Mouse (Mus musculus): ENCODE measurements at regions not wholly inside any gene's neighbourhood (a gene's known extent, or its start where the extent isn't known, plus 50 kb on each side); places are given as distances from the start of the nearest gene placed in this dataset.

GRCm38 (mm10) chr4:105956516-105956915, 166.8 kb downstream of the Gm12728 start:
- TF ChIP-seq CTCF (IDR thresholded peaks at IDR 0.05), result no peak
- DNase-seq, result no peak
- H3K27ac ChIP-seq, result no peak overlapping the region
- intact Hi-C loops (cut with DNase I), result no loop called here
- no peak overlapping the region for H3K4me3 ChIP-seq

DNA sequence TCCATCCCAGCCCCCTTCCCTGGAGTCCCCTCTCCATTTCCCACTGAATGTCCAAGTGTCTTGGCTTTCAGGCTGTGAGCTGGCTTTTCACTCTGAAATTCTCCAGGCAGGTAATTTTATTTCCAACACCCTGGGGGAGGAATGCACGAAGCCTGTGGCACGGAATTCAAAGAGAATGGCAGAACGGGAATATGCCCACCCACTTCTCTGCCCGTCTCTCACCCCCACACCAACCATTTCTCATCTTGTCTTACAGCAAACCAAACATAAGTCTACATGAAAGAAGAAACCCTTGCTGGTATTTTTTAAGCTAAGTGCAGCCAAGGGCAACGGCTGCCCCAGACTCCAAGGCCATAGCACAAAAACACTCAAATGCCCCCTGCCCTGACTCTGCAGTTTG, 168.7 kb downstream of the Gm12728 start:
- DNase-seq, result no peak
- TF ChIP-seq CTCF (IDR thresholded peaks at IDR 0.05), result no peak
- H3K4me3 ChIP-seq, result no peak overlapping the region
- intact Hi-C loops (cut with DNase I), result no loop called here
- no peak overlapping the region for H3K27ac ChIP-seq

DNA sequence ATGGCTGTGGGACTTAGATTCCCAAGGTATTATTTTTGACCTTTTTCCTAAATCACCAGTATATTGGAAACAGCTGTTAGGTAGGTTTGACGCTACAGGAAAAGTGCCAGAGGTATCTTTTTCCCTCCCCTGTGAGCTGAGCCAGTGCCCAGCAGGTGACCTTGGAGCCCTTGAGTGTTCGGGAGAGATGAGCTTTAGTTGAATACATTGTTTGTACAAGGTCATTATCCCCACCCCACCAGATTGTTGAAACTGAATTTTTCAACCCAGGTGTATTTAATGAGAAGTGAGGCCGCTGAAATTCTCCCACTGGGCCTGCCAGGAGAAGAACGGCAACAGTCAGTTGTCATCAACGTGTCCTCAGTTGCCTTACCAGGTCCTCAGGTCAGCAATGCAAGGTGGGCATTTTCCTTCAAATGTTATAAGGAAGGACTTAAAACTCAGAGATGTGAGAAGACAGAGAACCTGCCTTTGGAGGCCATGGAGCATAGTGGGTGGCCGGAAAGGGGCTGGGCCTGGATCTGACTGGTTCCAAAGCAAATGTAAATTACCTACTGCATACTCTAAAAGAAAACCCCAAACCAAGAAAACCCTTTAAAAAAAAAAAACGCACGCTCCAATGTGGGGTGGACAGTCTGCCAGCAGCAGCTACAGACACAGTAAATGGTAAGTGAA, 172.2 kb downstream of the Gm12728 start:
- DNase-seq, result no peak
- intact Hi-C loops (cut with DNase I), result no loop called here
- no peak for TF ChIP-seq CTCF (IDR thresholded peaks at IDR 0.05)
- Histone ChIP-seq H3K4me3 (no peak overlapping the region), H3K27ac (no peak overlapping the region)

DNA sequence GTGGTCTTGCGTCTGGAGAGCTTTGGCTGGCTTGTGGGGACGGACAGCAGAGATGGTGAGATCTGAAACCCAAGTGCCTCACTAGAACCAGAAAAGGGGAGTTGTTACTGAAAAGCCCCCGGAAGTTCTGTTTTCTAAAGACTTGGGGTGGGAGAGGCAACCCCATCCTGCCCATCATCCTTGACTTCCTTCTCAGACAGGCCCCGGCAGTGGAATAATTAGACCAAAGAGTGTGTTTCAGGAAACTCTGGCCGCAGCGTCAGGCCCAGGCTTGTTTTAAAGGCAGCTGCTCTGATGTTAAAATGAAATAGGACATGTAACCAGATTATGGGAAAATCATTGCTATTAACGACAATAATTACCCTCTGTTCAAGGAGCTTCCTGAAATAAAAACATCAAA, 172.9 kb downstream of the Gm12728 start:
- no peak for TF ChIP-seq CTCF (IDR thresholded peaks at IDR 0.05)
- intact Hi-C loops (cut with DNase I), result no loop called here
- no peak for DNase-seq
- no peak overlapping the region for H3K27ac ChIP-seq
- no peak overlapping the region for H3K4me3 ChIP-seq

DNA sequence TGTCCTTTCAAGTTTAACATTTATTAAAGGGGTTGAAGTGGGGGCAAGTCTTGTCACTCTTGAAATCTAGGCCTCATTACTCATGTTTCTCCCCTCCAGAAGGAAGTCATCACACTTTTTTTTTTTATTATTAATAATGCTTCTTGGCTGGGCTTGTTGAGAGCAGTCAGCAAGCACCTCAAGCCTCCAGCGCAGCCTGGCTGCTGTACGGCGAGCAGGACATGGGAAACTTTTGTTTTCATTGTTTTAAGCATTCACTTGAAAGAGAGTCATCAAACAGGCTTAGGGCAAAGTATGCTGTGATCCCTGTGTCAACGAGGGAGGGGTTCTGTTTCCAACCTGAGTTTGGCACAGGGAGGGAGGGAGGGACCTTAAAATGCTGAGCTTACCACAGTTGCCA, 178.7 kb downstream of the Gm12728 start:
- intact Hi-C loops (cut with DNase I), result no loop called here
- no peak for TF ChIP-seq CTCF (IDR thresholded peaks at IDR 0.05)
- Histone ChIP-seq H3K4me3 (no peak overlapping the region), H3K27ac (0 out of 2 replicates have a peak overlapping the region, but pooled peaks have one; percentile 12)
- DNase-seq, result no peak

DNA sequence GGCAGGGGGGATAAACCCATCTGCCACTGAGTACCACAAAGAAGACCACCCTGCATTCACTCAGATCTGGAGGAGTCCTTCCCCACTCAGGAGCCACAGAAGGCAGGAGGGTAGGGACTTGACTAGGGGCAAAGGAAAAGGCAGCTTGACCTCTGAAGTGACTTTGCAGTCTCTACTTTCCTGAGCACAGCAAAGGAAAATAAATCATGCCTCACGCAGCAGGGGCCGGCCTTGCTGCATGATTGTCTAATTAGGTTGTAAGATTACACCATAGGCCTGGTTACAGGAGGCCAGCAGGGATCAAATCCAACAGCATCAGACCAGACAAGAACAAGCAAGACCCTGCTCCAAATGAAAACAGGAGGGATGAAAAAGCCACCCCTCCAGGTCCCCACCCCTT, 180.0 kb downstream of the Gm12728 start:
- intact Hi-C loops (cut with DNase I), result no loop called here
- TF ChIP-seq CTCF (IDR thresholded peaks at IDR 0.05), result no peak
- peak overlapping the region; percentile 35; the same call in 1 of the 2 replicates for H3K27ac ChIP-seq
- DNase-seq, result no peak
- no peak overlapping the region for H3K4me3 ChIP-seq

GRCm38 (mm10) chr4:105970056-105970455, 180.4 kb downstream of the Gm12728 start:
- TF ChIP-seq CTCF (IDR thresholded peaks at IDR 0.05), result no peak
- DNase-seq, result no peak
- peak overlapping the region; percentile 35; the same call in 1 of the 2 replicates for H3K27ac ChIP-seq
- intact Hi-C loops (cut with DNase I), result no loop called here
- H3K4me3 ChIP-seq, result no peak overlapping the region

GRCm38 (mm10) chr4:105972736-105973135, 183.1 kb downstream of the Gm12728 start:
- no peak for DNase-seq
- intact Hi-C loops (cut with DNase I), result no loop called here
- Histone ChIP-seq H3K27ac (no peak overlapping the region), H3K4me3 (no peak overlapping the region)
- no peak for TF ChIP-seq CTCF (IDR thresholded peaks at IDR 0.05)

DNA sequence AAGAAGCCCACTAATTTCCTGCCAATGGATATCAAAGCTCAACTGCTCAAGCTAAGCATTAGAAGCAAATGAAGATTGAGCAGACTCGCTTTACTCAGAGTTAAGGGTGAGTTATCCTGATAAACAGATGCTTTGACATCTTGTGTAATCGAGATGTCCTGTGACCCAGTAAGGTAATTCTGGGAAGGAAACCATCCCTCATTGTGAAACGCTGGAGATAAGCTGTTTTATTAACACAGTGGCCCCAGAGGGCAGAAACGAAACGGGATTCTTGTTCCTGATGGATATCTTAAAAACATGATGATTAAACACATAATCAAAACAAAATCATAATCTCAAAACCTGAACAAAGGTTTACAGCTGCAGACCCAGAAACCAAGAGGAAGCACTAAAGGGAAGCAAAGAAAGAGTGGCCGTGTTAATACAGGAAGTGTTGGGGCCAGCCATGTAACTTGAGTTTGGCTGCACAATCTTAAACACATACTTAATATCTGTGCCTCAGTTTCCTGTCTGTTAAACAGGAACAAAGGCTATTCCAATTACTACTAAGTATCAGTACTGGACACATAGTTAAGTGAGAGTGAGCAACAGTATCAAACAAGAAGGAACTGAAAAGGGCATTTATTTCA, 184.2 kb downstream of the Gm12728 start:
- Histone ChIP-seq H3K4me3 (no peak overlapping the region), H3K27ac (no peak overlapping the region)
- TF ChIP-seq CTCF (IDR thresholded peaks at IDR 0.05), result no peak
- intact Hi-C loops (cut with DNase I), result no loop called here
- no peak for DNase-seq

DNA sequence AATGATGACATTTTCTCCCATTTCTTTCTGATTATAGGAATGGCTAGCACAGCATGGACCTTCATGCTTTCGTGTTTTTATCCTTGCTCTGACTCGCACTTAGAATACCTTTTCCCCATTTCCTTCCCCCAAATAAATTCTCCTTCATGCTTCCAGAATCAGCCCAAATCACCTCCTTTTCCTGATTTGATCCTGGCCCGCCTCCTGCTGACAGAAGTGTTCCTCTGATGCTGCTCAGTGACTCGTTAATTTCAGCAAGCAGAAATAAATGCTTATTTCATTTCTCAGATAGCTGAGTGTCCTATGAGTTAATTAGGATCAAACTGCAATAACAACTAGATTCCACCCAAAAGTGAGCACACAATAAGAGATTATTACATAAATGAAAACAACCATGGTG, 185.3 kb downstream of the Gm12728 start:
- TF ChIP-seq CTCF (IDR thresholded peaks at IDR 0.05), result no peak
- no peak overlapping the region for H3K4me3 ChIP-seq
- no peak overlapping the region for H3K27ac ChIP-seq
- intact Hi-C loops (cut with DNase I), result no loop called here
- DNase-seq, result no peak

GRCm38 (mm10) chr4:105979048-105979447, 189.4 kb downstream of the Gm12728 start:
- no peak for TF ChIP-seq CTCF (IDR thresholded peaks at IDR 0.05)
- Histone ChIP-seq H3K4me3 (no peak overlapping the region), H3K27ac (no peak overlapping the region)
- DNase-seq, result no peak
- intact Hi-C loops (cut with DNase I), result no loop called here

- H3K4me3 ChIP-seq, result no peak overlapping the region
- H3K27ac ChIP-seq, result peak overlapping the region; percentile 58
- intact Hi-C loops (cut with DNase I), result no loop called here
- no peak for TF ChIP-seq CTCF (IDR thresholded peaks at IDR 0.05)
- no peak for DNase-seq
Measured at GRCm38 (mm10) chr4:105983018-105983417, 193.3 kb downstream of the Gm12728 start.

DNA sequence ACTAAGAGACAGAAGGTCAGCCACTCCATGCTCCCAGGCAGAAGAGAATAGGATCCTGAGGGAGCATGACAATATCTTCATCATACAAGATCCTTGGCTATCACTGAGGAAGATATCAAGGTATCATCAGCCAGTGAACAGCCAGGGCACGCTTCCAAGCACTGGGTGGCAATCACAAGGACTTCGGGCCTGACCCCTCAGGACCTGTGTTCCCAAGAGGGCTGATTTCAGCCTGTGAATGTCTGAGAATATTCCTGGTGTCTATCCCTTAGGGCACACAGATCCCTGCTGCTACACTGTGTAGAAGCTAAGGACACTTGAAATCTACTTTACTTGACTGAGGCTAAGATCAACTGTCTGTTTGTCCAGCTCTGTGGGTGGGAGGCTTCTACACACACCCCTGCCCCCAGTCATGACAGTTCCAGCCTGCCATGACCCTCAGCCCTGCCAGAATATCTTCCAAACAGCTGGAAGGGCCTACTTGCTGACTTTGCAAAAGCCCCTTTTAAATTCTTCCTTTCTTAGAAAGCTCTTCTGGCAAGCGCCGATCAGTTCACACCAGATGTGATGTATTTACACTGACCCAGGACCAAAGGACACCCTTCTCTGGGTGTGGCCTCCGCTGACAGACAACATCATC, 198.4 kb downstream of the Gm12728 start:
- no peak overlapping the region; the same call in 1 of the 2 replicates for H3K27ac ChIP-seq
- intact Hi-C loops (cut with DNase I), result no loop called here
- DNase-seq, result no peak
- TF ChIP-seq CTCF (IDR thresholded peaks at IDR 0.05), result no peak
- H3K4me3 ChIP-seq, result no peak overlapping the region

Data from gastrocnemius, adult 2 months (tissue).